Mouse (Mus musculus) spleen, embryonic (tissue): Measurements from ENCODE around the gene Phactr3.
"Not testable (repeated sequence)": the region's sequence is repeated elsewhere in the genome, so short reads cannot be mapped to it uniquely, and the experiment has no call there.

ENCODE experiments used
- CTCF ChIA-PET: fragments of 350-600 bp; sonication (Branson Sonifier 250); formaldehyde crosslinking; loops from one replicate; lab custom pipeline; 2022; lab: Charles Lee

Gene Phactr3

DNA sequence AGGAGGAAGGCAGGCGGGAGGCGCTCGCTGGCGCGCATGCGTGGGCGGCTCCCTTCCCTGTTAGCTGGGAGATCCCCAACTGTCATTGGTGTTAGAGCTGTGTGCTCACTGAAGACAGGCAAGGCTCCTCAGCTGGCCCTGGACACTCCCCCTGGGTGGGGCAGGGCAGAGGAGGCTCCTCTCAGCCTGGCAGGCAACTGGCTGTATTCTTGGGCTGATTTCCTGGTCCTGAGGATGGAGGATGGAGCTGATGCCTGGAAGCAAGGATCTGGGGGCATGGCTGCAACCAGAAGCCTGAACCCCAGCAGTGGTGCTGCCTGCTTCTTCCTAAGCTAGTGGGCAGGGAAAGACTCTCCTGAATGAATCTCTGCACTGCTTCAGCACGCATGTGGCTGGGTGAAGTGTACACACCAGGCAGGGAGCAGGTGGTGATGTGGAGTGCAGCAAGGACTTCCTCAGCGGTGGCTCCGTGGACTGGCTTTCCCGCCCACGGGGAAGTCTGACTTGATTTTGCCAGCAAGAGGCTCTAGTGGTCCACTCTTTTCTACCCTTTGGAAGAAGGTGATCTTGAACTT is 208.8 kb downstream of the Phactr3 start:
- CTCF ChIA-PET, result no interaction called here

DNA sequence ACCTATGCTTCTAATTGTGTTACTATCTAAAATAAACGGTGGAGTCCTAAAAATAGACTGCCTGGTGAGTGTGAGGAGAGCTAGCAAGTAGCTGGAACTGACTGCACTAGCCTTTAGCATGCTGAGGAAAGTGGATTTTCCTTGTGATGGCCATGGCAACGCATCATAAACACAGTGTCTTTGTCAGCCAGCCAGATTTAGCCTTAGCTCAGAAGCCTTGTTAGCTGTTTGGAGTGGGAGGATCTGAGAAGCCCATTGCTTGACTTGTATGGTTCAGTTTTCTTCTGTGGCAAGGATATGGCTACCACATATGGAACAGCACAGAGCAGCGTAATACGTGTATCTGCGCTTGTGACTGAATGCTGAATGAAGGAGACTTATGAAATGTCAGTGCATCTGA is 210.8 kb downstream of the Phactr3 start:
- CTCF ChIA-PET, result no interaction called here

DNA sequence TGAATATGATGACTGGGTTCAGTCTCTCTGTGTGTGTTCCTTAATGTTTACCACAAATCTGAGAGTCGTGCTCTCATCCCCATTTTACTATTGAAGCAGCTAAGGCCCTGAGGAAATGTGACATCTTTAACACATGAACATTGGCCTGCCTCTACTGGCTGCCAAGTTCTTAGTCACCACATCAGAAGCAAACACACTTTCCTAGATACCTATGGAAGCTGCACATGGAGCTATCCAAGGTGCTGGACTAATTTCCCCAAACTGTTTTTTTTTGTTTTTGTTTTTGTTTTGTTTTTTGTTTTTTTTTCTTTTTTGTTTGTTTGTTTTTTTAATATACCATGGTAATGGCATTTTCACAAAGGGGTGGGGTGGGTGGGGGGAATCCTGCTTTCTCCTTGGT is 211.2 kb downstream of the Phactr3 start:
- CTCF ChIA-PET, result no interaction called here

DNA sequence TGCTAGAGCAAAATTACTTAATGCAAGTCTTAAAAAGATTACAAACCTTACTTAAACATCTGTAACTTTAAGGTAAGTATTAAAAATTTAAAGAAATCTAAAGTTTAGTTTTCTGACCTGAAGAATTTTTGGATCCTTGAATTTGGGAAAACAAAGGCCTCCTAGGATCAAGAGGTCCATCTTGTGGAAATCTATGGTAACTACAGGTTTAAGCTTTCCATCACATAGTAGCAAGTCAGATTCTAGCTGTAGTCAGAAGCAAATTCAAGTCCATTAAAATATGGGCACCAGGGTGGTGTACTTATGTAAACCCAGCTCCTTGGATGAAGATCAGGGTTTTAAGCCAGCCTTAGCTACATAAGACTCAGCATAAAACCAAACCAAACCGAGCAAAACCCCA is 219.1 kb downstream of the Phactr3 start:
- CTCF ChIA-PET, result interaction anchor here (0.5 kb wide), 1 partner anchor 92 kb away, joined by 3 read pairs; no protein-coding TSS in a partner anchor

DNA sequence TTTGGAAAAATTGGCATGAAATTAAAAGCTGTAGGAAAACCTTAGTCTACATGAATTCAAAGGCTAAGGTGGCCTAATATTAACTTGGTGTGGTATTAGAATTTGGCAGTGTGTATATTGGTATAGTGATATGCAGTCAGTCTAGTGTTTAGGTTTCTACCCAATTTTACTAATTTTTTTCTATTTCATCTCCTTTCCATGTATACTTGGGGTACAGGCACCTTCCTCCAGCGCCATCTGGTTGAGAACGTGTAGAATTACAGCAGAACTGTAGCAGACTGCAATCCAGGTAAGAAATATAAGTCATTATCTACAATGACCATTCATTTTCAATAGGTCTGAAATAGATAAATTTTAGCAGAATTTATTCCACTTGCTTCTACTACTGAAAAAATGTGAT is 220.3 kb downstream of the Phactr3 start:
- CTCF ChIA-PET, result no interaction called here

DNA sequence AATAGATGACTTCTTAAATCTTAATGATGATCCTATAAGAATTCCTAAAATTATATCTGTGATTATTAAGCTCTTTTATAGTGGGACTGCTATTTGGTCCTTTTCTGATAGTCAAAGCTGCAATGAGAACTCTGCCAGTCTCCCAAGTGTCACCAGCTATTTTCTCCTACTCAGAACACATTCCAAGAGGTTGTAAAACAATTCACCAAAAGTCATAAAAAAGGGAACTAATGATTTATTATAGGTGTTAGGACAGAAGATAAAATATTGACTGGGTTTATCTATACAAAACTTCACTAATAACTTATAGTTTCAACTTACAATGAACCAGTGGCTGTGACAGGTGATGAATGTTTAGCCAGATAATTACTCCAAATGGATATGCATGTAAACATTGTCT is 223.3 kb downstream of the Phactr3 start:
- CTCF ChIA-PET, result not testable (repeated sequence)

DNA sequence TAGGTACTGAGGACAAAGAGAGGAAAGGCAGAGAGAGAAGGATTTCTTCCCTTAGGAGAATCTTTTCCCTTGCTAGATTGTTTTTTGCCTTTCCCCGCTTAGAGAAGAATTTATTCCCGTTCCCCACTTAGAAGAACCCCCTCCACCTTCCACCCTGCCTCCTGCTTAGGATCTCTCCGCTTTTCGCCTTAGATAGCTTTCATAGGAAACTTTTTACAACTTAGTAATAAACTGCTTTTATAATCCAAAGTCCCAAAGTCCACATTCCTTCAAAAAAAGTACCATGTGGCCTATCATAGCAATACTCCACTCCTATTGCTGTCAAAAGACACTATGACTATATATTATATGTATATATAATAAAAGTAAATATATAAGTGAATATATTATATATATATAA is 223.8 kb downstream of the Phactr3 start:
- CTCF ChIA-PET, result no interaction called here
